Mouse (Mus musculus) lung, embryonic 16.5 days (tissue): ENCODE measurements around the gene Ifnar1. TPM values are rescaled to one million over a fixed set of nuclear protein-coding genes. Genes with fewer than 3 reads are reported as not detected.

Experiments
- ATAC-seq: fragments of 200-750 bp; cut with Nextera tagmentation; 2 replicates; pipeline ENCODE4 v1.8.0; 2017; ENCODE audit warnings: low read depth, mild to moderate bottlenecking, moderate library complexity
- H3K27ac ChIP-seq: fragments of 300-500 bp; sonication (generic); 2 replicates; pipeline ENCODE4 v1.5.1; 2014; ENCODE audit warnings: mild to moderate bottlenecking, control low read depth, low read length
- H3K27me3 ChIP-seq: fragments of 300-500 bp; sonication (generic); 2 replicates; pipeline ENCODE4 v1.6.1; 2014; ENCODE audit warnings: low read depth, low read length, mixed read lengths; ENCODE audit not compliant: control insufficient read depth, insufficient read depth
- H3K36me3 ChIP-seq: fragments of 300-500 bp; sonication (generic); 2 replicates; pipeline ENCODE4 v1.6.1; 2014; ENCODE audit warnings: low read length; ENCODE audit not compliant: control insufficient read depth, insufficient read depth
- H3K4me1 ChIP-seq: fragments of 300-500 bp; sonication (generic); replicated peaks from 2 replicates; pipeline ENCODE4 v1.6.1; 2014; ENCODE audit warnings: low read length, mixed read lengths; ENCODE audit not compliant: control insufficient read depth, insufficient read depth
- H3K4me2 ChIP-seq: fragments of 300-500 bp; sonication (generic); 2 replicates; pipeline ENCODE4 v1.6.1; 2014; ENCODE audit warnings: low read depth, low read length, control low read depth
- H3K4me3 ChIP-seq: fragments of 300-500 bp; sonication (generic); 2 replicates; pipeline ENCODE4 v1.5.1; 2014; ENCODE audit warnings: mild to moderate bottlenecking, low read length, control low read depth
- H3K9ac ChIP-seq: fragments of 300-500 bp; sonication (generic); 2 replicates; pipeline ENCODE4 v1.6.1; 2014; ENCODE audit warnings: low read length, control low read depth
- H3K9me3 ChIP-seq: fragments of 300-500 bp; sonication (generic); 2 replicates; pipeline ENCODE4 v1.6.1; 2016; ENCODE audit warnings: low read length; ENCODE audit not compliant: control insufficient read depth
- WGBS: fragments of 180-500 bp; shearing (Covaris S2); extraction: QIAGEN DNeasy Blood & Tissue Kit; methylation state at CpG from one replicate; pipeline ENCODE4 v1.1.7; 2014; 5-methylcytosine and 5-hydroxymethylcytosine counted together
- polyA plus RNA-seq: library from polyadenylated mRNA; unstranded; fragments of >200 nt; fragmentation: Nextera tagmentation; extraction: Ambion mirVana; gene quantifications from 2 replicates; pipeline ENCODE4 v1.2.1, GENCODE M21; 2015

Ifnar1 gene
- polyA plus RNA-seq, 1 experiment from 2014 or later, result 65.0 TPM

DNA sequence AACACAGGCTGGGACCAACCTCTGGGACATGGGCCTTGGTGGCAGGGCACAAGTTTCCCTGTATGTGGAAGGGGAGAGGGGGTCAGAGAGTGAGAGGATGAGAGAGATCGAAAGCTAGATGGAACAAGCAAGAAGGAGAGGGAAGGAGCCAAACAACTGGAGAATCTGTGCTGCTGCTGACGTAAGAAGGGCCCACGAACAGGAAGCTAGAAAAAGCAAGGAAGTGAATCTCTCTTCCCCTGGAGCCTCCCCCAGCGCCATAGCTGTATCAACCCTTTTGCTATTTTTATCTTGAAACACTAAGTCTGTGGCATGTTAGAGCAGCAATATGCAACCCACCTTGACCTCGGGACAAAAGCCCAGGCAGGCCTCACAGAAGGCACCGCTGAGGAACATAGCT is 53.0 kb downstream of the Ifnar1 start:
- H3K27me3 ChIP-seq, result no peaks in the 10 kb centered on the region
- ATAC-seq, result no peak
- H3K36me3 ChIP-seq, result no peaks in the 10 kb centered on the region
- H3K4me2 ChIP-seq, result no peak overlapping the region
- H3K4me3 ChIP-seq, result no peak overlapping the region
- no peak overlapping the region; the same call in 1 of the 2 replicates for H3K27ac ChIP-seq
- H3K9me3 ChIP-seq, result no peaks in the 10 kb centered on the region
- H3K4me1 ChIP-seq, result peaks cover 3% of the 10 kb centered on the region; the same call in 1 of the 2 replicates
- WGBS, result 47% methylated on average over 6 of the region's 6 CpGs
- H3K9ac ChIP-seq, result no peak overlapping the region

DNA sequence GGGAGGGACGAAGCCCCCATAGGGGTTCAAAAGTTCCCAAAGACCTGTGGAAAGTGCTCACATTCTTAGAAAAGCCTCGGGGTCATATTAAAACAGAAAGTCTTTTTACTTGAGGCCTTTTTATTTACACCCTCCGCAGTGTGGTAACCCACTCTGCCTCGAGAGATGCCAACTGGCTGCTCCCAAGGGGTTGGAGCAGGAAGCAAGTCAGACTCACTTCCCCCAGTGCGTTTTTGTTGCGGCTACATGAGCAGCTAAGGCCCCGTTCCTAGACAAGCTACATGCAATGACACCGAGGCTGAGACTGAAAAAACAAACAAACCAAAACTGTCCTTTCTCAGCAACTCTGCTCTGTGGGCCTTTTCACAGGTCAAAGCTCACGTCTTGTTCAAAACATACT is 53.5 kb downstream of the Ifnar1 start:
- Histone ChIP-seq H3K4me3 (no peak overlapping the region), H3K9ac (no peak overlapping the region), H3K27ac (no peak overlapping the region; the same call in 1 of the 2 replicates), H3K9me3 (no peaks in the 10 kb centered on the region), H3K4me2 (no peak overlapping the region), H3K4me1 (peaks cover 3% of the 10 kb centered on the region; the same call in 1 of the 2 replicates), H3K36me3 (no peaks in the 10 kb centered on the region), H3K27me3 (no peaks in the 10 kb centered on the region)
- ATAC-seq, result no peak
- 40% methylated on average over 9 of the region's 9 CpGs for WGBS

DNA sequence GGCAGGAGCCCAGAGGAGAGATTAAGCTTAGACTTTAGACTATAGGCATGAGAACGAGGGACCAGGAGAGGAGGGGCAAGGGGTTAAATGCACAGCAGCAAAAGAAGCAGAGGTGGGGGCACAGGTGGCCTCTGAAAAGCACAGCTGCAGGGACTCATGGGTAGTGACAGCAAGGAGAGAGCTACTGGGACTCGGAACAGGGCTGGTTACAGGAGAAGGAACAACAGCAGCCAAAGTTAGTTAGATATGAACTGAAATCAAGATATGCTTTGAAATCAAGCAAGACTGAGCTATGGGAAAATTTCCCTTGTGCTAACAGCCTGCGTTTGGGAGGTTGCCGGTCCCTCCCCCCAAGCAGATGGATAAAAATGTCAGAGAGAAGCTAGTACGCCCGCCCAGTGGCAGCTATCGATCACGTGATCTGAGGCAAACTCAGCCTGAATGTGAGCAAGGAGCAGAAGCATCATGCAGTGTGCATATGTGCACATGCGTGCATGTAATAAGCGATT is 56.6 kb downstream of the Ifnar1 start:
- H3K27ac ChIP-seq, result no peak overlapping the region
- no peak for ATAC-seq

DNA sequence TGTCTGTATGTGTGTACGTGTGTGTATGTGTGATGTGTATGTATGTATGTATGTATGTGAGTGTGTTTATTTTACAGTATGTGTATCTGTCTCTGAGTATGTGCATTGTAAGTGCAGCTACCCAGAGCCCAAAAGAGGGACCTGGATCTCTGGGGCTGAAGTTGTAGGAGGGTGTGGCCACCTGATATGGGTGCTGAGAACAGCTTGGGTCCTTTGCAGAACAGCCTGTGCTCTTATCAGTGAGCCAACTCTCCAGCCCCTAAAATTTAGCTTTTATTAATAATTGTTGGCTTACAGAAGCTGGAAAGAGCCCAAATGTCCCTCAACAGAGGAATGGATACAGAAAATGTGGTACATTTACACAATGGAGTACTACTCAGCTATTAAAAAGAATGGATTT is 58.6 kb downstream of the Ifnar1 start:
- no peaks in the 10 kb centered on the region for H3K36me3 ChIP-seq
- no peak overlapping the region for H3K9ac ChIP-seq
- H3K4me3 ChIP-seq, result no peak overlapping the region
- H3K9me3 ChIP-seq, result no peaks in the 10 kb centered on the region
- H3K27me3 ChIP-seq, result no peaks in the 10 kb centered on the region
- ATAC-seq, result no peak
- H3K27ac ChIP-seq, result no peak overlapping the region
- 78% methylated on average over 1 of the region's 1 CpGs for WGBS
- no peak overlapping the region for H3K4me2 ChIP-seq
- H3K4me1 ChIP-seq, result peaks cover 22% of the 10 kb centered on the region

More for the DNA sequence above, 56.6 kb downstream of the Ifnar1 start:
- no peak overlapping the region for H3K9ac ChIP-seq
- H3K9me3 ChIP-seq, result no peaks in the 10 kb centered on the region
- peaks cover 16% of the 10 kb centered on the region for H3K4me1 ChIP-seq
- peak overlapping the region; percentile 9; the same call in 1 of the 2 replicates for H3K4me2 ChIP-seq
- 27% methylated on average over 10 of the region's 10 CpGs for WGBS
- no peaks in the 10 kb centered on the region for H3K27me3 ChIP-seq
- no peak overlapping the region for H3K4me3 ChIP-seq
- no peaks in the 10 kb centered on the region for H3K36me3 ChIP-seq

DNA sequence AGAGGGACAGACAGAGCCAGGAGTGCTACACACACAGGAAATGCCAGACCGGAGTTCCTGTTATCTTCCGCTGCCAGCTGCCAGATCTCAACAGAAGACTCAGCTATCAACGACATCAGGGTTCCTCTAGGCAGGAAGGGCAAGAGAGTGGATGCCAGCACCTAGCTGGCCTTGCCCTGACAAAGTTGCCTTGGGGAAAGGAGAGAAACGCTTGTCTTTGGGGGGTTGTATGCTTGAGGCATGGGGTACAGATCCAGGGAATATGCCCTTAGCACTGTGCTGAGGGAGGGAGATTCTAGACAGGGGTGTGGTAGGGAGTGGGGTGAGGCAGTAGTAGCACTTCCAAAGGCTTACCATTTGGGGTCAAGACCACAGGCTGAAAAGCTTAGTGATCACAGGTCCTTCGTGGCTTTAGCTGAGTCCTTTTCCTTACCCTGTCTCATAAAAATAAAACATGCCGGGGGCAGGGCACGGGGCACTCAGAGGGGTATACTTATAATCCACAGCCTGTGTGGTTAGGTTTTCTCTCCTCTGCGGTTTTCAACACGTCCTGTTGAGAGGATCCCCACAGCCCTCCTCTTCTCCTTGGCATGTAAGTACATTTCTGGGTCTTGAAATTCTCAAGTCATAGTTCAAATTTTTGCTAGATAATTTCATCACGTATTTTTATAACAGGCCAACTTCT is 60.7 kb downstream of the Ifnar1 start:
- Histone ChIP-seq H3K4me2 (peak overlapping the region; percentile 75), H3K9ac (no peak overlapping the region; the same call in 1 of the 2 replicates), H3K36me3 (no peaks in the 10 kb centered on the region), H3K27ac (peak overlapping the region; percentile 79), H3K27me3 (no peaks in the 10 kb centered on the region), H3K4me3 (no peak overlapping the region), H3K4me1 (peaks cover 29% of the 10 kb centered on the region), H3K9me3 (no peaks in the 10 kb centered on the region)
- 52% methylated on average over 10 of the region's 10 CpGs for WGBS
- ATAC-seq, result no peak

DNA sequence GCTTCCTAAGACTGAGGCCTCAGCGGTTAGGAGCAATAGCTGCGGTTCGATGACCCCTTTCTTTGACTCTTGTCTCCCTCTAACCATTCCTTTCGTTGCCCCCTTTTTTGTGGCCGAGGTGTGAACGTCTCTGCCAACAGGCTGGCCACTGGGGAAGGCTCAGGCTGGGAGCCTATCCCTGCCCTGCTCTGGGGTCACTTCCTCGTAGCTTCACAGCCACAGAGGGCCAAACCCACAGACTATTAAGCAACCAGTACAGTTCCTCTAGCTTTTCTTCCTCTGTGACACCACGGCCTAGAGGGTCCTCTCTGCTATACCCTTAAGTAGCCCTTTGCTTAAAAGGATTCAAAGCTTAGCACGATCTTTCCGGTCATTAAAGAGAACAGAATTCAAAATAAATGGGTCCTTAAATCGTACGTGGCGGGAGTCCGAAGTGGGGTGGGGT is 61.4 kb downstream of the Ifnar1 start:
- 16% methylated on average over 14 of the region's 14 CpGs for WGBS
- peak; percentile 72 for ATAC-seq
- no peaks in the 10 kb centered on the region for H3K36me3 ChIP-seq
- peak overlapping the region; percentile 94 for H3K9ac ChIP-seq
- no peaks in the 10 kb centered on the region for H3K9me3 ChIP-seq
- peak overlapping the region; percentile 75 for H3K4me2 ChIP-seq
- H3K27me3 ChIP-seq, result no peaks in the 10 kb centered on the region
- peak overlapping the region; percentile 79 for H3K4me3 ChIP-seq
- peak overlapping the region; percentile 79 for H3K27ac ChIP-seq
- peaks cover 31% of the 10 kb centered on the region for H3K4me1 ChIP-seq

DNA sequence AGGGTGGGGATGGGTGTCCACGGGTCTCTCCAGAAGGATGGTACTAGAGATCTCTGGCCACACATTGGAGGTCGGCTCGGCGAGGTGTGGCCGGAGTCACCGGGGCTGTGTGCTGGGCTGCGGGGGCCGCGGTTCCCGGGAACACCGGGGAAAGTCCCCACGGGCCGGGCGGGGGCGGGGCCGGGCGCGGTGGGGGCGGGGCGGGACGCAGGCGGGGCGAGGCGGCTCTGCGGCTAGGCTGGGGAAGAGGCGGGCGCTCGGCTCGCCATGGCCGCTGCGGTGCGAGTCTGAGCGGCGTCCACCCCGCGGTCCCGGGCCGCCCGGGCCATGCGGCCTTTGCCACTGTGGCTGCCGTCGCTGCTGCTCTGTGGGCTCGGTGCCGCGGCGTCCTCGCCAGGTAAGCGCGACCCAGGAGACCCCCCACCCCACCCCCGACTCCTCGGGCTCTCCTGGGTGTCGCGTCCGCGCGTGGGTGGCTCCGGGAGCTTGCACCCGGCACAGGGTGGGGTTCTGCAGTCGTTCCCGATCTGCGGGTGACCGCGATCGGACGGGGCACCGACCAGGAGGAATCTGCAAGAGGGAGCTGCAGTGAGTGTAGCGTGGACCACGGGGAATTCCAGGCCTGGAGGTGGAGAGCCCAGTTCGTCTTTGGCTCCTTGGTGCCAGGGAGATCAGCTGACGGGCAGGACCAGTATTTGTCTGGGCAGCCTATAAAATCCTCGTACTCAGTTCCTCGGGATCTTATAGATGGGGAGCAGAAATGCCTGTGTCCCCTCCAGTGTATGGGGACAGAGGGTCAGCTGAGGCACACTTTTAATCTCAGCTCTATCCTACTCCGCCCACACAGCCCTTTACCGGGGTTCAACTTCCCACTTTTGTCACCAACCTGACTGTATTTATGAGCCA is 62.1 kb downstream of the Ifnar1 start, which contains the start of gene Ifngr2:
Gene Ifngr2 (plus strand): TSS at position 237 of the 906 bp plus-strand sequence.
- no peaks in the 10 kb centered on the region for H3K36me3 ChIP-seq
- H3K9ac ChIP-seq, result peak within 1 kb of the TSS; percentile 94
- H3K27ac ChIP-seq, result peak within 1 kb of the TSS; percentile 79
- H3K9me3 ChIP-seq, result no peaks in the 10 kb centered on the region
- no peaks in the 10 kb centered on the region for H3K27me3 ChIP-seq
- peak within 1 kb of the TSS; percentile 75 for H3K4me2 ChIP-seq
- peaks cover 32% of the 10 kb centered on the region for H3K4me1 ChIP-seq
- peak; percentile 94 for ATAC-seq
- peak within 1 kb of the TSS; percentile 79 for H3K4me3 ChIP-seq
- under 1% methylated on average over 61 of the region's 74 CpGs for WGBS

DNA sequence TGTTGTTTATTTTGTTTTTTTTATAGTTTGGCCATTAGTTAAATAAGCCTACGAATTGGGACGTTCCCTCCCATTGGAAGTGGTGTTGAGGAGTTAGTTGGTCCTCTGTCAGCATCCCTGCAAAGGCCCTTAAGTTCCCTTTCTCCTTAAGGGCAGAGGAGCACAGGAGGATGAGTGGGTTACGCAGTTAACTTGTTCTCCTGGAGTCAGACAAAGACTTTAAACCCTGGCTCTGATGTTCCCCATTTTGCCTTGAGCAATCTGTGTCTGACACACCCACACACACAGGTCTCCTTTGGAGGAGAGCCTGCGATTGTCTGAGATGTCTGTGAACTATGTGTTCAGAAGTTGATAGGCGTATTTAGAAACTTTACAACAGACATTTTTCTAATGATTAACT is 62.9 kb downstream of the Ifnar1 start:
- H3K4me1 ChIP-seq, result peaks cover 33% of the 10 kb centered on the region
- H3K9ac ChIP-seq, result peak overlapping the region; percentile 94
- no peaks in the 10 kb centered on the region for H3K36me3 ChIP-seq
- no peaks in the 10 kb centered on the region for H3K27me3 ChIP-seq
- 38% methylated on average over 5 of the region's 5 CpGs for WGBS
- H3K4me3 ChIP-seq, result peak overlapping the region; percentile 79
- peak overlapping the region; percentile 75 for H3K4me2 ChIP-seq
- no peak overlapping the region for H3K27ac ChIP-seq
- H3K9me3 ChIP-seq, result no peaks in the 10 kb centered on the region
- no peak for ATAC-seq

DNA sequence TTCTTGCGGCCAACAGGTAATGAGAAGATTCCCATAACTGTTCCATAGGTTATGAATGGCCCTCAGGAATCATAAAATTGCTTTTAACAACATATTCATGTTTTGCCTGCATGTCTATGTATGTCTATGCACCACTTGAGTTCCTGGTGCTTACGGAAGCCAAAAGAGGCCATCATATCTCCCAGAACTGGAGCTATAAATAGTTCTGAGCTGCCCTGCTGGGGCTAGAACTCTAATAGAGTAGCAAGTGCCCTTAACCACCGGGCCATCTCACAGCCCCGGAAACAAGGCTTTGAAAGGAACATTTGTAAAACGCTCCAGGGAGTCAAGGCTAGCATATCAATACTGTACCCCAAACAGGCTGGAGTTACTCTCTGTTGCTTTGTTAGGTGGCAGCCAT is 63.5 kb downstream of the Ifnar1 start:
- ATAC-seq, result no peak
- H3K4me3 ChIP-seq, result peak overlapping the region; percentile 30
- peak overlapping the region; percentile 20; the same call in 1 of the 2 replicates for H3K27ac ChIP-seq
- no peaks in the 10 kb centered on the region for H3K36me3 ChIP-seq
- H3K4me1 ChIP-seq, result peaks cover 39% of the 10 kb centered on the region
- H3K4me2 ChIP-seq, result peak overlapping the region; percentile 41
- no peak overlapping the region for H3K9ac ChIP-seq
- WGBS, result 41% methylated on average over 5 of the region's 5 CpGs
- H3K9me3 ChIP-seq, result no peaks in the 10 kb centered on the region
- no peaks in the 10 kb centered on the region for H3K27me3 ChIP-seq
